Mouse (Mus musculus) limb, embryonic 11.5 days (tissue): Measurements from ENCODE around the gene Fmc1. TPM values are rescaled to one million over a fixed set of nuclear protein-coding genes. Genes with fewer than 3 reads are reported as not detected.
A peak's percentile ranks its signal among the peaks of the same experiment; 100 is the strongest.

Source experiments
- ATAC-seq: fragments of 200-750 bp; cut with Nextera tagmentation; 2 replicates; pipeline ENCODE4 v1.8.0; 2017; ENCODE audit warnings: low read depth; ENCODE audit not compliant: insufficient number of reproducible peaks, low FRiP score, low TSS enrichment
- DNase-seq: peaks from one replicate; pipeline ENCODE4 v3.0.0-alpha.2; 2015; ENCODE audit warnings: low spot score
- H3K27ac ChIP-seq: fragments of 300-500 bp; sonication (generic); replicated peaks from 2 replicates; pipeline ENCODE4 v1.5.1; 2014; ENCODE audit warnings: low read depth, mild to moderate bottlenecking, low read length
- H3K27me3 ChIP-seq: fragments of 300-500 bp; sonication (generic); 2 replicates; pipeline ENCODE4 v1.6.1; 2014; ENCODE audit warnings: mild to moderate bottlenecking, low read length, mixed read lengths; ENCODE audit not compliant: control insufficient read depth, insufficient read depth
- H3K36me3 ChIP-seq: fragments of 300-500 bp; sonication (generic); 2 replicates; pipeline ENCODE4 v1.6.1; 2014; ENCODE audit warnings: mild to moderate bottlenecking, low read length, moderate library complexity, mixed read lengths; ENCODE audit not compliant: control insufficient read depth, insufficient read depth
- H3K4me1 ChIP-seq: fragments of 300-500 bp; sonication (generic); 2 replicates; pipeline ENCODE4 v1.6.1; 2014; ENCODE audit warnings: low read length, mixed read lengths; ENCODE audit not compliant: control insufficient read depth, insufficient read depth
- H3K4me2 ChIP-seq: fragments of 300-500 bp; sonication (generic); 2 replicates; pipeline ENCODE4 v1.6.1; 2014; ENCODE audit warnings: low read depth, mild to moderate bottlenecking, moderate library complexity; ENCODE audit not compliant: severe bottlenecking
- H3K4me3 ChIP-seq: fragments of 300-500 bp; sonication (generic); 2 replicates; pipeline ENCODE4 v1.5.1; 2014; ENCODE audit warnings: low read depth, low read length
- H3K9ac ChIP-seq: fragments of 300-500 bp; sonication (generic); 2 replicates; pipeline ENCODE4 v1.6.1; 2014; ENCODE audit warnings: mild to moderate bottlenecking, low read length
- H3K9me3 ChIP-seq: fragments of 300-500 bp; sonication (generic); 2 replicates; pipeline ENCODE4 v1.6.1; 2016; ENCODE audit warnings: low read length; ENCODE audit not compliant: control insufficient read depth
- WGBS: fragments of 180-500 bp; shearing (Covaris S2); extraction: QIAGEN DNeasy Blood & Tissue Kit; methylation state at CpG from one replicate; pipeline ENCODE4 v1.1.7; 2014; 5-methylcytosine and 5-hydroxymethylcytosine counted together
- polyA plus RNA-seq: library from polyadenylated mRNA; unstranded; fragments of >200 nt; fragmentation: Nextera tagmentation; extraction: Ambion mirVana; gene quantifications from 2 replicates; pipeline ENCODE4 v1.2.1, GENCODE M21; 2014

Gene Fmc1
- 94.2 and 99.0 TPM in 2 replicates for polyA plus RNA-seq

DNA sequence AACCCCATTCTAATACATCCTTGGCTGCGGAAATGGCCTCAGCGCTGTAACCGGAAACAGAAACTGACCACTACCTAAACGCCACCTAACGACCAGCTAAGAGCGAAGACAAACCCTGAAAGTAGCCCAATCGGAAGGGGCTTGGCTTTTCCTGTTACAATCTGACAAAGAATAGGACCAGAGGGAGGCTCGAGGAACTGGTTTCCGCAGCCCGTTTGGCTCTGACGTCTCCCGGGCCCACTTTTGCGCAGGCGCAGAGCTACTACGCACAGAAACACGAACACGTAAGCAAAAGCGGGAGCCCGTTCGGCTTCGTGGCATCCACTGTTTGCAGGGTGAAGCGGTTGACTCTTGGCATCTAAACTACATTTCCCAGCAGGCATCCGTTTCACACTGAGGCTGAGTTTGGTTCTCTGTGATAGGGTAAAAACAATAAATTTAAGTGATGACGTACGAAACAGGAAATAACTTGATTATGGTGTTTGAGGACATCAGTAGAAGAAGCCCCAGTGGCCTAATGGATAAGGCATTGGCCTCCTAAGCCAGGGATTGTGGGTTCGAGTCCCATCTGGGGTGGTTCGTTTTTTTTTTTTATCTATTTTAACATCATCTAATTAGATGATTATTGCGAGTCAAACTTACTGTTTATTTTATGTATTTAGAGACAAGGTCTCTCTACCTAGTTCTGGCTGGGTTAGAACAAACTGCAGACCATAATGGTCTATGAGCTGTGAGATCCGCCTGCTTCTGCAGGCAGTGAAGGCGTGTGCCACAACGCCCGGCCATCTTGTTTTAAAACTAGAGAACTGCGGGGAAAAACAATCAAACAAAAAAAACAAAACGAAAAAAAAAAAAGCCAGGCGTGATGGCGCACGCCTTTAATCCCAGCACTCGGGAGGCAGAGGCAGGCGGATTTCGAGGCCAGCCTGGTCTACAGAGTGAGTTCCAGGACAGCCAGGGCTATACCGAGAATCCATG is at the start of gene Fmc1:
Gene Fmc1 (plus strand): TSS at position 75 of the 978 bp plus-strand sequence.
- WGBS, result 5% methylated on average over 41 of the region's 41 CpGs
- ATAC-seq, result peak; percentile 91
- peak within 1 kb of the TSS; percentile 78 for H3K4me3 ChIP-seq

DNA sequence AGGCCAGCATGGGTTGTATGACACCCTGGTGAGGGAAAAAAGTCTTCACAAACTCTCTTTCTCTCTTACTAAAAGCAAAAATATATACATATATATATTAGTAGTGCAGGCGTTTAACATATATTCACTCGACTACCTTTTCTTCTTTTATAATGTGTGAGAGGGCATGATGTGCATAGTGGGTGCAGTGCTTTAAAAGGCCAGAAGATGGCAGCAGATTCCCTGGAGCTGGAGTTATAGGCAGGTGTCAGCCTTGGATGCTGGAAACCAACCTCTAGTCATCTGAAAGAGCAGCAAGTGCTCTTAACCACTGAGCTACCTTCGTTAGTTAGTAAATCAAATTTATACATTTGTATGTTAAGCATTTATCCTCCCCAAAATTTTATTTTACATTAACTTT is 40.8 kb upstream of the Fmc1 start:
- H3K27me3 ChIP-seq, result no peaks in the 10 kb centered on the region
- no peaks in the 10 kb centered on the region for H3K9me3 ChIP-seq
- peaks cover 12% of the 10 kb centered on the region; the same call in 1 of the 2 replicates for H3K36me3 ChIP-seq
- H3K27ac ChIP-seq, result no peak overlapping the region
- H3K4me2 ChIP-seq, result no peak overlapping the region
- ATAC-seq (no peak), DNase-seq (peak; percentile 57)
- 88% methylated on average over 3 of the region's 3 CpGs for WGBS
- H3K4me1 ChIP-seq, result no peaks in the 10 kb centered on the region
- H3K4me3 ChIP-seq, result no peak overlapping the region
- no peak overlapping the region for H3K9ac ChIP-seq

More for the DNA sequence above, at the start of gene Fmc1:
- H3K9me3 ChIP-seq, result no peaks in the 10 kb centered on the region
- DNase-seq, result peak; percentile 97
- H3K4me2 ChIP-seq, result peak within 1 kb of the TSS; percentile 57
- peak within 1 kb of the TSS; percentile 89 for H3K9ac ChIP-seq
- peak within 1 kb of the TSS; percentile 85 for H3K27ac ChIP-seq
- no peaks in the 10 kb centered on the region for H3K36me3 ChIP-seq
- H3K4me1 ChIP-seq, result 0 out of 2 replicates have a peak, but pooled peaks cover 3% of the 10 kb centered on the region
- H3K27me3 ChIP-seq, result no peaks in the 10 kb centered on the region

DNA sequence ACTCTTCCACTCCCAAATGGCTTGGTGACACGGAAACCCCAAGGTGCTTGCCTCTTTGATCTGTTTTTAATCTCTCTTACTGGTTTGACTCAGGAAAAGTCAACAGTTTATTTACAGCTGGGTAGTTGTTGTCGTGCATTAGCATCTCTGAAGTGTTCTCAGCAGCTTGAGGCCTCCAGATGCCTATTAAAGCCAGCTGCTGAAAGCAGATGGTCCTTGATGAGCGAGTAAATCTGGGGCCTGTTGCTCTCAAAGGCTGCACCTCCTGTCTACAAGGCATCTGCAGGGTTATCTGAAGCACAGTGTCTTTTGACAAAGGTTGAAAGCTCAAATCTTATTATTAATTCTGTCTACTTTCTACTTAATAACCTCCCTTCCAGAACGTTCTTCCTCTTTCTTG is 37.7 kb upstream of the Fmc1 start:
- DNase-seq (no peak), ATAC-seq (no peak)
- Histone ChIP-seq H3K36me3 (peaks cover 12% of the 10 kb centered on the region; the same call in 1 of the 2 replicates), H3K9ac (no peak overlapping the region), H3K27me3 (no peaks in the 10 kb centered on the region), H3K4me1 (no peaks in the 10 kb centered on the region), H3K4me3 (no peak overlapping the region), H3K27ac (no peak overlapping the region), H3K4me2 (no peak overlapping the region), H3K9me3 (no peaks in the 10 kb centered on the region)
- 25% methylated on average over 4 of the region's 4 CpGs for WGBS

DNA sequence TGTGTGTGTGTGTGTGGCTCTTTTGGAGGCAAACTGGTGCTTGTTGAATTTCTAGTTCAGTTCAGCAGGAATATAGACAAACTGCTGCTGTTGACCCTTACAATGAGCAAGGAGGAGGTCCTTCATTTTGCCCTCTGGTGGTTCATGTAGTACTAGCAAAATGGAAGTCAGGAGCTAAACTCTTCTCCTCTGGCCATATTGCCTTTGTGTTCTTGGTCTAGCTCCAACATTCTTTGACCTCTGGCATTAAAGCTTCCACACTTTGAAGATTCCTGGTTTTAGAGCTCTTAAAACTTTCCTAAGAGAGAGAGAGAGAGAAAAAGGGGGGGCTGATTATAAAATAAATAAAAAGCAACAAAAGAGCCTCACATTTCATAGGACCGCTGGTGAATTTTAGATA is 21.2 kb upstream of the Fmc1 start:
- no peaks in the 10 kb centered on the region for H3K4me1 ChIP-seq
- WGBS, result 96% methylated on average over 1 of the region's 1 CpGs
- no peak overlapping the region for H3K27ac ChIP-seq
- no peak for ATAC-seq
- no peak overlapping the region for H3K4me3 ChIP-seq
- no peaks in the 10 kb centered on the region for H3K9me3 ChIP-seq
- H3K27me3 ChIP-seq, result no peaks in the 10 kb centered on the region
- DNase-seq, result no peak
- H3K9ac ChIP-seq, result no peak overlapping the region
- no peaks in the 10 kb centered on the region; the same call in 1 of the 2 replicates for H3K36me3 ChIP-seq
- H3K4me2 ChIP-seq, result no peak overlapping the region

DNA sequence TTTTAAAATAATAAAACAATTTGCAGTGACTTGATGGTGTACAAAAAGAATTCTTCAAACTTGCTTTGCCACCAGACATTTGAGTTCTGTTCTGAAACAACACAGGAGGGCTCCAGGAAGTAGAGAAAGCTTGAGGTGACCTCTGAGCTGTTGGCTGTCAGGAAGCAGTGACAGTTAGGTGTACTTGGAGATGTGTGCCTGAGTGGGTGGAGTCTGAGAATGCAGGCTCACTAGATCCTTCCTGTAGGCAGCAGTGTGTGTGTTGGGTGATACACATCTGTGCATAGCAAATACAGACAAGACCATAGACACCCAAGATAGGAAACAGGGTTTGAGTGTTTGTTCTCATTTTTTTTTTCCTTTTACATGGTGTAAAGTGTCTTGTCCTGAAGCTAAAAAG is 20.5 kb upstream of the Fmc1 start:
- no peak for ATAC-seq
- no peak for DNase-seq
- Histone ChIP-seq H3K4me1 (no peaks in the 10 kb centered on the region), H3K4me2 (no peak overlapping the region), H3K36me3 (no peaks in the 10 kb centered on the region; the same call in 1 of the 2 replicates), H3K9ac (no peak overlapping the region), H3K4me3 (no peak overlapping the region), H3K27ac (no peak overlapping the region), H3K9me3 (no peaks in the 10 kb centered on the region), H3K27me3 (no peaks in the 10 kb centered on the region)

DNA sequence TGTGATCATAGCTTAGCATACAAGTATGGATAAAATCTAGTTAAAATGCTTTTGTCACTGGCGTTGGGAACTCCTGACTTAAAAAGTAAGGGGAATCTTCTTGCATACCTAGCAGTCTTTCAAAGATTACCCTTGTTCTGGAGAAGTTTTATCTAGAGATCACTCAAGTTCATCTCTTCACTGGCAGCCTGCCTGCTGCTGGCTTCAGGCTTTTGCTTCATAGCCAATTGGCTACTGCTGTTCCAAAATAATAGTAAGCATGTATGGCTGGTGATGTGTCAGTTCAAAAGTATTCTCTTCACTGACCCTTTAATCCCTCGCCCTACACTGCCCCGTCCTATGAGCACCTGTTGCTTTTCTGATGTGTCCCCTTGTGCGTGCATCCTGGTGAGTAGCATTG is 18.1 kb upstream of the Fmc1 start:
- no peaks in the 10 kb centered on the region for H3K9me3 ChIP-seq
- no peaks in the 10 kb centered on the region; the same call in 1 of the 2 replicates for H3K36me3 ChIP-seq
- H3K4me2 ChIP-seq, result no peak overlapping the region
- WGBS, result 91% methylated on average over 4 of the region's 4 CpGs
- ATAC-seq (no peak), DNase-seq (no peak)
- H3K27ac ChIP-seq, result no peak overlapping the region
- no peak overlapping the region for H3K9ac ChIP-seq
- no peaks in the 10 kb centered on the region for H3K4me1 ChIP-seq
- H3K27me3 ChIP-seq, result no peaks in the 10 kb centered on the region
- H3K4me3 ChIP-seq, result no peak overlapping the region

DNA sequence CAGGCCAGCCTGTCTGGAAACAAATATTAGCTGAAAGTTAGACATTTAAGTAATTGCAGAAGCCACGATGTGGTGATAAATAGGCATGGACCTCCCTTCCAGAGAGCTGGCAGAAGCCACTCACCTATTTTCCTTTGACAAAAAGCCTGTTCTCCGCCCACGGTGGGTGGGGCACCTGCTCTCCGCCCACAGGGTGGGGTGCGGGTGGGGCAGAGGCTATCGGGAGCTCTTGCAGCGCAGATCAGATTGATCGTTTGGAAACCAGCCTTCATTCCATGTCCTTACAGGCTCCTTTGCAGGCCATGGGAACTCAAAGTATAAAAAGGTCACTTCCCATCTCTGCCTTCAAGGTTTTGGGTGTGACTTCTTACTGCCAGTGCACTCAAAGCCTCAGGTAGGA is 9.5 kb upstream of the Fmc1 start:
- no peak for ATAC-seq
- H3K27ac ChIP-seq, result no peak overlapping the region
- H3K4me3 ChIP-seq, result no peak overlapping the region
- WGBS, result 21% methylated on average over 8 of the region's 8 CpGs
- no peaks in the 10 kb centered on the region for H3K9me3 ChIP-seq
- no peaks in the 10 kb centered on the region for H3K27me3 ChIP-seq
- H3K9ac ChIP-seq, result no peak overlapping the region
- no peaks in the 10 kb centered on the region for H3K4me1 ChIP-seq
- DNase-seq, result no peak
- no peaks in the 10 kb centered on the region for H3K36me3 ChIP-seq
- H3K4me2 ChIP-seq, result no peak overlapping the region

DNA sequence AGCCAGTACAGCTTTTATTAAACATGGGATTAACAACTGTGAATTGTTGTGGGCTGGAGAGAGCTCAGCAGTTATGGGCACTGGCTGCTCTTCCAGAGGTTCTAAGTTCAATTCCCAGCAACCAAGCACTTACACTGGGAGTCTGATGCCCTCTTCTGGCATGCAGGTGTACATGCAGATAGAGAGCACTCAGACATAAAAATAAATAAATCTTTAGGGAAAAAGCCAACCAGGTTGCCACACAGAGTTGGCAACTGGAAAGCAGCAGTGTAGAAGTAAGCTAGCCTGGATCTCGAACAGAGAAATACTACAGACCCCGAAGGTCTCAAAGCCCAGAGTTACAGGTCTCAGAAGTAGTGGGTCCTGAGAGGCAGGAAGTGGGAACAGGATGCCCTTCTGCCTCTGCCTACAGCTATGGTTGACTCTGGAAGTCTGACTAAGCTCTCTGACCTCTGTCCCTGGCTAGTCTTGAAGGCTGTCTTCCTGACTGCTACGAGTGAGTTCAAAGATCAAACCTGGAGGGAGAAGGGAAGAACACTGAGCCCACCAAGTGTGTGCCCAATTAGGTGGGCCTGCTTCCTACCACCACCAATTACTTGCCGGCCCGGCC is 2.0 kb upstream of the Fmc1 start:
- Histone ChIP-seq H3K4me3 (no peak overlapping the region), H3K36me3 (no peaks in the 10 kb centered on the region), H3K4me1 (0 out of 2 replicates have a peak, but pooled peaks cover 3% of the 10 kb centered on the region), H3K27me3 (no peaks in the 10 kb centered on the region), H3K4me2 (no peak overlapping the region), H3K27ac (no peak overlapping the region), H3K9ac (no peak overlapping the region), H3K9me3 (no peaks in the 10 kb centered on the region)
- WGBS, result 44% methylated on average over 5 of the region's 5 CpGs
- peak; percentile 29 for DNase-seq
- no peak for ATAC-seq
